Mouse (Mus musculus) neural tube, embryonic 11.5 days (tissue): ENCODE measurements around the gene Znrf3. TPM values are rescaled to one million over a fixed set of nuclear protein-coding genes. Genes with fewer than 3 reads are reported as not detected.

ENCODE experiments used
- ATAC-seq: fragments of 200-750 bp; cut with Nextera tagmentation; 2 replicates; pipeline ENCODE4 v1.8.0; 2017; ENCODE audit warnings: moderate number of reproducible peaks, mild to moderate bottlenecking, moderate TSS enrichment, moderate library complexity; ENCODE audit not compliant: insufficient read depth, low FRiP score, low TSS enrichment
- DNase-seq: peaks from one replicate; pipeline ENCODE4 v3.0.0-alpha.2; 2015; ENCODE audit warnings: low spot score
- H3K27ac ChIP-seq: fragments of 300-500 bp; sonication (generic); 2 replicates; pipeline ENCODE4 v1.5.1; 2014; ENCODE audit warnings: low read depth, mild to moderate bottlenecking, low read length
- H3K27me3 ChIP-seq: fragments of 300-500 bp; sonication (generic); 2 replicates; pipeline ENCODE4 v1.6.1; 2014; ENCODE audit warnings: mild to moderate bottlenecking, low read length, mixed read lengths; ENCODE audit not compliant: control insufficient read depth, insufficient read depth
- H3K36me3 ChIP-seq: fragments of 300-500 bp; sonication (generic); 2 replicates; pipeline ENCODE4 v1.6.1; 2014; ENCODE audit warnings: mild to moderate bottlenecking, low read length, moderate library complexity, mixed read lengths; ENCODE audit not compliant: control insufficient read depth, insufficient read depth
- H3K4me1 ChIP-seq: fragments of 300-500 bp; sonication (generic); 2 replicates; pipeline ENCODE4 v1.6.1; 2014; ENCODE audit warnings: low read length, mixed read lengths; ENCODE audit not compliant: control insufficient read depth, insufficient read depth
- H3K4me2 ChIP-seq: fragments of 300-500 bp; sonication (generic); 2 replicates; pipeline ENCODE4 v1.6.1; 2014; ENCODE audit warnings: low read depth, mild to moderate bottlenecking, moderate library complexity
- H3K4me3 ChIP-seq: fragments of 300-500 bp; sonication (generic); 2 replicates; pipeline ENCODE4 v1.5.1; 2014; ENCODE audit warnings: low read depth, low read length
- H3K9ac ChIP-seq: fragments of 300-500 bp; sonication (generic); 2 replicates; pipeline ENCODE4 v1.6.1; 2014; ENCODE audit warnings: mild to moderate bottlenecking, low read length
- H3K9me3 ChIP-seq: fragments of 300-500 bp; sonication (generic); 2 replicates; pipeline ENCODE4 v1.6.1; 2016; ENCODE audit warnings: low read length; ENCODE audit not compliant: control insufficient read depth
- WGBS: fragments of 180-500 bp; shearing (Covaris S2); extraction: QIAGEN DNeasy Blood & Tissue Kit; methylation state at CpG from one replicate; pipeline ENCODE4 v1.1.7; 2014; 5-methylcytosine and 5-hydroxymethylcytosine counted together
- polyA plus RNA-seq: library from polyadenylated mRNA; unstranded; fragments of >200 nt; fragmentation: Nextera tagmentation; extraction: Ambion mirVana; gene quantifications from 2 replicates; pipeline ENCODE4 v1.2.1, GENCODE M21; 2014

Znrf3 gene
- polyA plus RNA-seq, 1 experiment from 2014 or later: 9.4 TPM

GRCm38 (mm10) chr11:5280932-5281331 lies 163.7 kb downstream of the Znrf3 start:
- Histone ChIP-seq H3K36me3 (peaks cover 7% of the 10 kb centered on the region; the same call in 1 of the 2 replicates), H3K4me2 (no peak overlapping the region), H3K4me3 (no peak overlapping the region), H3K9me3 (no peaks in the 10 kb centered on the region), H3K9ac (no peak overlapping the region), H3K27me3 (no peaks in the 10 kb centered on the region), H3K27ac (no peak overlapping the region), H3K4me1 (no peaks in the 10 kb centered on the region)
- no peak for DNase-seq
- no peak for ATAC-seq
- 86% methylated on average over 7 of the region's 7 CpGs for WGBS

GRCm38 (mm10) chr11:5278463-5278862 lies 166.2 kb downstream of the Znrf3 start:
- no peak for ATAC-seq
- 75% methylated on average over 2 of the region's 2 CpGs for WGBS
- DNase-seq: no peak
- no peak overlapping the region for H3K4me2 ChIP-seq
- no peak overlapping the region for H3K4me3 ChIP-seq
- H3K9me3 ChIP-seq: no peaks in the 10 kb centered on the region
- peaks cover 7% of the 10 kb centered on the region; the same call in 1 of the 2 replicates for H3K36me3 ChIP-seq
- no peak overlapping the region for H3K9ac ChIP-seq
- H3K27me3 ChIP-seq: no peaks in the 10 kb centered on the region
- H3K4me1 ChIP-seq: no peaks in the 10 kb centered on the region
- H3K27ac ChIP-seq: no peak overlapping the region

GRCm38 (mm10) chr11:5277307-5277971 lies 167.2 kb downstream of the Znrf3 start:
- Histone ChIP-seq H3K4me1 (0 out of 2 replicates have a peak, but pooled peaks cover under 1% of the 10 kb centered on the region), H3K4me2 (no peak overlapping the region), H3K9me3 (no peaks in the 10 kb centered on the region), H3K27ac (no peak overlapping the region), H3K27me3 (no peaks in the 10 kb centered on the region), H3K9ac (no peak overlapping the region), H3K36me3 (peaks cover 7% of the 10 kb centered on the region; the same call in 1 of the 2 replicates), H3K4me3 (no peak overlapping the region)
- no peak for ATAC-seq
- 73% methylated on average over 5 of the region's 5 CpGs for WGBS
- DNase-seq: no peak

- H3K36me3 ChIP-seq: 0 out of 2 replicates have a peak, but pooled peaks cover 2% of the 10 kb centered on the region
- DNase-seq: no peak
- H3K9me3 ChIP-seq: no peaks in the 10 kb centered on the region
- no peak overlapping the region for H3K9ac ChIP-seq
- 88% methylated on average over 4 of the region's 4 CpGs for WGBS
- H3K4me1 ChIP-seq: 0 out of 2 replicates have a peak, but pooled peaks cover 3% of the 10 kb centered on the region
- no peak overlapping the region for H3K27ac ChIP-seq
- ATAC-seq: no peak
- H3K27me3 ChIP-seq: no peaks in the 10 kb centered on the region
- no peak overlapping the region for H3K4me2 ChIP-seq
- no peak overlapping the region for H3K4me3 ChIP-seq
These were observed 169.4 kb downstream of the Znrf3 start for GRCm38 (mm10) chr11:5275216-5275615.

- 79% methylated on average over 9 of the region's 9 CpGs for WGBS
- Histone ChIP-seq H3K36me3 (no peaks in the 10 kb centered on the region), H3K27ac (no peak overlapping the region), H3K4me3 (no peak overlapping the region), H3K27me3 (no peaks in the 10 kb centered on the region), H3K4me1 (0 out of 2 replicates have a peak, but pooled peaks cover 3% of the 10 kb centered on the region), H3K9ac (no peak overlapping the region), H3K4me2 (no peak overlapping the region), H3K9me3 (no peaks in the 10 kb centered on the region)
- ATAC-seq (no peak; the same call in 1 of the 2 replicates), DNase-seq (no peak)
These were observed 172.0 kb downstream of the Znrf3 start for GRCm38 (mm10) chr11:5272536-5273234.

GRCm38 (mm10) chr11:5272066-5272360 lies 172.6 kb downstream of the Znrf3 start:
- DNase-seq (no peak), ATAC-seq (no peak)
- H3K4me2 ChIP-seq: no peak overlapping the region
- H3K27ac ChIP-seq: 0 out of 2 replicates have a peak overlapping the region, but pooled peaks have one; percentile 4
- H3K9ac ChIP-seq: no peak overlapping the region
- H3K9me3 ChIP-seq: no peaks in the 10 kb centered on the region
- no peak overlapping the region for H3K4me3 ChIP-seq
- 62% methylated on average over 4 of the region's 4 CpGs for WGBS
- H3K36me3 ChIP-seq: no peaks in the 10 kb centered on the region
- H3K4me1 ChIP-seq: 0 out of 2 replicates have a peak, but pooled peaks cover 3% of the 10 kb centered on the region
- no peaks in the 10 kb centered on the region for H3K27me3 ChIP-seq

GRCm38 (mm10) chr11:5271274-5272065 lies 173.2 kb downstream of the Znrf3 start:
- no peak for DNase-seq

GRCm38 (mm10) chr11:5269846-5270461 lies 174.7 kb downstream of the Znrf3 start:
- Histone ChIP-seq H3K4me2 (no peak overlapping the region), H3K9me3 (no peaks in the 10 kb centered on the region), H3K27ac (no peak overlapping the region), H3K4me3 (no peak overlapping the region), H3K9ac (no peak overlapping the region), H3K36me3 (no peaks in the 10 kb centered on the region), H3K27me3 (no peaks in the 10 kb centered on the region), H3K4me1 (0 out of 2 replicates have a peak, but pooled peaks cover 3% of the 10 kb centered on the region)
- WGBS: 87% methylated on average over 8 of the region's 8 CpGs
- ATAC-seq (no peak), DNase-seq (no peak)

More at GRCm38 (mm10) chr11:5271274-5272065, 173.2 kb downstream of the Znrf3 start:
- no peaks in the 10 kb centered on the region for H3K9me3 ChIP-seq
- H3K4me3 ChIP-seq: no peak overlapping the region
- WGBS: 35% methylated on average over 9 of the region's 9 CpGs
- no peak overlapping the region for H3K4me2 ChIP-seq
- H3K27me3 ChIP-seq: no peaks in the 10 kb centered on the region
- H3K9ac ChIP-seq: no peak overlapping the region
- H3K27ac ChIP-seq: no peak overlapping the region
- 0 out of 2 replicates have a peak, but pooled peaks cover 3% of the 10 kb centered on the region for H3K4me1 ChIP-seq
- no peak for ATAC-seq
- no peaks in the 10 kb centered on the region for H3K36me3 ChIP-seq
